Mouse (Mus musculus) CD4-positive naive resting alpha-beta T cell, adult 57 days (primary cell): ENCODE measurements around the gene Cfc1. TPM values are rescaled to one million over a fixed set of nuclear protein-coding genes. Genes with fewer than 3 reads are reported as not detected.

ENCODE experiments used
- total RNA-seq: library from RNA; stranded (reverse); gene quantifications from one replicate; pipeline ENCODE4 v1.2.4, GENCODE M21; 2023

The Cfc1 gene
- total RNA-seq, result not detected

DNA sequence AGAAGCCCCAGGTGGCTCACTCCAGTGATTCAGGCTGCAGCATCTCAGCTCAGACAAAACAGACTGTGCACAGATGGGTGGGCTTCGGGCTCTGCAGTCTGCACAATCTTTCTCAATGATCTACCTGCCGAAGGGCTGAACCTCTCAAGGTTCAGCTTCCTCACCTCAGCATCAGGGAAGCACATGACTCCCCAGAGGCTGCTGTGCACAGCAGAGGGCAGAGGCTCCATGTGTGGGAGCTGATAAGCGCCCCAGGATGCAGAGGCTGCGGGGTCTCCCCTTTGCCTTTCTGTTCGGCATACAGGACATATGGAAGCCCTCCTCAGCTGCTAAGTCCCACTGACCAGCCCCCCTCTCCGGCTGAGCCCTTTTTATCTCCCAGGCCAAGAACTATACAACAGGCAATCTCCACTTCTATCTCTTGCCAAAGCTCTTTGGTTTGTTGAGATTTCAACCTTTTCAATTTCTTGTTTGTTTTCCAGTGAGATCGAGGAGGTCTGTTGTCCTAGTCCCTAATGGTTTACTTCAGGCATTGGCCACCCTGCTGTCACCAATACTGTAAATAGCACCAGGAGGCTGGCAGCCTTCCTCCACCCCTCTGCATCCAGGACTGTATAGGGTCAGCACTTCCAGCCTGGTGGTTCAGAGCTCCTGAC lies at the start of gene Cfc1:
TSS of gene Cfc1 (plus strand) at position 606 of the 656 bp plus-strand sequence.

DNA sequence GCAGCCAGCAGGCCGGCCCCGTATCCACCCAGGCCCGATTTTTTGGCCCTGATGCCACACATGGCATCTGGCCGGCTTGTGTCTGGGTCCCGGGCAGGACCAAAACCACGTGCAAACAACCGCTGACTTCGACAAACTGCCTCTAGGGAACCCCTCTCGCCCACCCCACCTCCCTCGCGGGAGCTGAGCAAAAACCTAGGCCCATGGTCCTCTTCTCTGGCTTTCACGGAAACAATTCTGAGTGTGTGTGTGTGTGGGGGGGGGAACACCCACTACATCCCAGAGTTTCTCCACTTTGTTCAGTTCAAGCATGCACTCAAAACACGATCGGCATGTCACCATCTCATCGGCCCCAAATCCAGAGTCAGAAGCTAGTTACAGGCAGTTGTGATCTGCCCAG lies 25.4 kb downstream of the Cfc1 start, which contains the start of gene Prss40:
TSS of gene Prss40 (minus strand) at position 101 of the 400 bp plus-strand sequence.

DNA sequence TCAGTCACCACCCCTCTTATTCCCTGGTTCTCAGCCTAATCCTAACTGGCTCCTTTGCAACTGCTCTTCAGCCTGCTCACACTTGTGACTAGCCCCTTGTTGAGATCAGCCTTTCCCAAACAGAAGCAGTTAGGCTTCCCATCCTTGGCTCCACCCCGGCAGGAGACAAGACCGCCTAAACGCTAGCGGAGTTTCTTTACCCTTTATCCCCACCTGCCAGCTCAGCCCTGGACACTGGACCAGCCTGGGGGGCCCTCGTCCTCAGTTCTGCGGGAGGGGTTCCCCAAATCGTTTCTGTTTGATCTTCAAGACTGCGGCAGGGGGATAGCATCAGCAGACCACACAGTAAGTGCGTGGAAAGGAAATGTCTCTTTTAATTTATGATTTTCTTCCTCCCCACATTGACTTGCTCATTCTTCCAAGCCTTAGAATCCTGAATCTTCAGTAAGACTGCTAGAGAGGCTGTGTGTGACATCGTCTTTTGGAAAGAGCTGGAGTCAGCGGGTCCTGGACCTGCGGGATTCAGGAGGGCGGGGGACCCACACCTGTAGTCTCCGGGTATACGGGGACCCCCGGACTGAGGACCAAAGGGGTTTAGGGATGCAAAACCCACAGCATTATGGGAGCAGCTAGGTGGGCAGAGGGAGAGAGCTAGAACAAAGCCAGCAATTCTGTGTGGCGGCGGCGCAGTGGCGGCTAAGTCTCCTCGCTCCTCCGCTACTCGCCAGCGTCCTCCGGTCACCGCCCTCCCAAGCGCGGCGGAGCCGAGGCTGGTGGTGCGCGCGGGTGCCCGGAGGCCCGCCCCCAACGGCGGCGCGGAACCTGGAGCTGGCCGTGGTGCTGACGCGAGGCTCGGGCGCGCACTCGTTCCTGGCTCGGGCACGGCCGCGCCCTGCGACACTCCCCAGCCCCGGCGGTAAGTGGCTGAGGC lies 43.7 kb downstream of the Cfc1 start, which contains the start of gene Amer3:
TSS of gene Amer3 (plus strand) at position 807 of the 931 bp plus-strand sequence.

Other genes starting within 250 kb of the Cfc1 start
- gene Ccdc115, start 96.0 kb upstream of the Cfc1 start, total RNA-seq, result 22.5 TPM
- 99.5 TPM for gene Imp4, start 95.8 kb upstream of the Cfc1 start, total RNA-seq
- 202 TPM for gene Ptpn18, start 75.9 kb upstream of the Cfc1 start, total RNA-seq
- gene Prss39, start 37.2 kb upstream of the Cfc1 start, total RNA-seq, result not detected
- not detected for gene Prss40, start 25.3 kb downstream of the Cfc1 start, total RNA-seq
- gene Amer3, start 44.0 kb downstream of the Cfc1 start, total RNA-seq, result not detected